Mouse (Mus musculus) liver, embryonic 14.5 days (tissue): Measurements from ENCODE around the gene Med24.

Experiments used
- CTCF ChIP-seq: IDR thresholded peaks from 2 replicates; pipeline ENCODE4 v1.5.1; 2016; ENCODE audit warnings: antibody characterized with exemption, low read depth, control low read depth
- EP300 ChIP-seq: IDR thresholded peaks from 2 replicates; pipeline ENCODE4 v1.6.1; 2016; ENCODE audit warnings: antibody characterized with exemption, low read depth

- no peak for TF ChIP-seq EP300
- TF ChIP-seq CTCF, result no peak
Observed at GRCm38 (mm10) chr11:98693201-98693600, 36.0 kb downstream of the Med24 start.
